Mouse (Mus musculus) liver, embryonic 11.5 days (tissue): ENCODE measurements around the gene Myh6. TPM values are rescaled to one million over a fixed set of nuclear protein-coding genes. Genes with fewer than 3 reads are reported as not detected.
"Not testable (repeated sequence)": the region's sequence is repeated elsewhere in the genome, so short reads cannot be mapped to it uniquely, and the experiment has no call there.

ENCODE experiments used
- ATAC-seq: fragments of 200-750 bp; cut with Nextera tagmentation; replicated peaks from 2 replicates; pipeline ENCODE4 v1.8.0; 2017; ENCODE audit warnings: moderate number of reproducible peaks, mild to moderate bottlenecking, moderate TSS enrichment, moderate library complexity; ENCODE audit not compliant: low FRiP score
- DNase-seq: peaks from one replicate; pipeline ENCODE4 v3.0.0-alpha.2; 2017; ENCODE audit warnings: low spot score
- H3K27ac ChIP-seq: fragments of 300-500 bp; sonication (generic); 2 replicates; pipeline ENCODE4 v1.5.1; 2014; ENCODE audit warnings: mild to moderate bottlenecking, low read depth, low read length, control low read depth
- H3K27me3 ChIP-seq: fragments of 300-500 bp; sonication (generic); replicated peaks from 2 replicates; pipeline ENCODE4 v1.6.1; 2014; ENCODE audit warnings: low read length, mixed read lengths; ENCODE audit not compliant: control insufficient read depth, insufficient read depth
- H3K36me3 ChIP-seq: fragments of 300-500 bp; sonication (generic); 2 replicates; pipeline ENCODE4 v1.6.1; 2014; ENCODE audit warnings: mild to moderate bottlenecking, low read length, moderate library complexity, mixed read lengths; ENCODE audit not compliant: control insufficient read depth, insufficient read depth
- H3K4me1 ChIP-seq: fragments of 300-500 bp; sonication (generic); replicated peaks from 2 replicates; pipeline ENCODE4 v1.6.1; 2014; ENCODE audit warnings: low read length, mixed read lengths; ENCODE audit not compliant: control insufficient read depth, insufficient read depth
- H3K4me2 ChIP-seq: fragments of 300-500 bp; sonication (generic); 2 replicates; pipeline ENCODE4 v1.6.1; 2014; ENCODE audit warnings: mild to moderate bottlenecking, control low read depth, moderate library complexity
- H3K4me3 ChIP-seq: fragments of 300-500 bp; sonication (generic); 2 replicates; pipeline ENCODE4 v1.5.1; 2014; ENCODE audit warnings: low read depth, low read length, control low read depth
- H3K9ac ChIP-seq: fragments of 300-500 bp; sonication (generic); 2 replicates; pipeline ENCODE4 v1.6.1; 2014; ENCODE audit warnings: low read depth, low read length, control low read depth
- H3K9me3 ChIP-seq: fragments of 300-500 bp; sonication (generic); 2 replicates; pipeline ENCODE4 v1.6.1; 2016; ENCODE audit warnings: low read length, inconsistent platforms, mixed read lengths; ENCODE audit not compliant: control insufficient read depth
- WGBS: fragments of 180-500 bp; shearing (Covaris S2); extraction: QIAGEN DNeasy Blood & Tissue Kit; methylation state at CpG from one replicate; pipeline ENCODE4 v1.1.7; 2014; 5-methylcytosine and 5-hydroxymethylcytosine counted together
- polyA plus RNA-seq: library from polyadenylated mRNA; unstranded; fragments of >200 nt; fragmentation: Nextera tagmentation; extraction: Ambion mirVana; gene quantifications from 2 replicates; pipeline ENCODE4 v1.2.1, GENCODE M21; 2014

Gene Myh6
- polyA plus RNA-seq, 1 experiment from 2014 or later: 43.0 TPM

DNA sequence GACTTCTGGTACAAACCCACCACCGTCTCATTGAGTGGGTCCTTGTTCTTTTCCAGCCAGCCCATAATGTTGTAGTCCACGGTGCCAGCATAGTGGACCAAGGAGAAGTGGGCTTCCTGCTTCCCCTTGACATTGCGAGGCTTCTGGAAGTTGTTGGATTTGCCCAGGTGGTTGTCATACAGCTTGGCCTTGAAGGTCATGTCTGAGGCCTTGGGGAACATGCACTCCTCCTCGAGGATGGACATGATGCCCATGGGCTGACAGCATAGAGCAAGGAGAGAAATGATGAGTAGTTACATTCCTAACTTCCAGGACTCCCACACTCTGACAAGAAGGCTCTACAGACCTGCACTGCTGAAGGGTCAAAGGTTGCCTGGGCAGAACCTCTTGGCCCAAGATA lies 8.2 kb downstream of the Myh6 start:
- Histone ChIP-seq H3K4me1 (no peaks in the 10 kb centered on the region), H3K9ac (no peak overlapping the region), H3K27ac (no peak overlapping the region), H3K9me3 (no peaks in the 10 kb centered on the region), H3K36me3 (no peaks in the 10 kb centered on the region), H3K4me3 (no peak overlapping the region), H3K27me3 (no peaks in the 10 kb centered on the region), H3K4me2 (no peak overlapping the region)
- 72% methylated on average over 4 of the region's 4 CpGs for WGBS
- DNase-seq (no peak), ATAC-seq (no peak)

DNA sequence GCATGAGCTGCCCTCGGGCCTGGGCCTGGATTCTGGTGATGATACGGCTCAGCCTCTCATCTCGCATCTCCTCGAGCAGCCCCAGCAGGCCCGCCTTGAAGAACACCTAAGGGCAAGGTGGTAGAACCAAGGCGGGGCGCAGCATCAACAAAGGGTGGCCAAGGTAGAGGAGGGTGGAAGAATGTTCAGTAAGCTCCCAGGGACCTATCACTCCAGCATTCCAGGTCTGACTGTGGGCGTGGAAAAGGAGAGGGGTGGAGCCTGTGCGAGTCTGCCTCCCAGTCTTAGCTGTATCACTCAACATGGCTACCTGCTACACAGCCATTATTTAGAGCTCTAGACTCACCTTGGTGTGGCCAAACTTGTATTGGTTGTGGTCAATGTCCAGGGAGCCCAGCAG lies 10.2 kb downstream of the Myh6 start:
- H3K4me2 ChIP-seq: no peak overlapping the region
- H3K4me3 ChIP-seq: no peak overlapping the region
- H3K4me1 ChIP-seq: no peaks in the 10 kb centered on the region
- H3K9ac ChIP-seq: no peak overlapping the region
- H3K27me3 ChIP-seq: peaks cover 3% of the 10 kb centered on the region; the same call in 1 of the 2 replicates
- H3K36me3 ChIP-seq: no peaks in the 10 kb centered on the region
- ATAC-seq: no peak
- 85% methylated on average over 9 of the region's 9 CpGs for WGBS
- no peak overlapping the region for H3K27ac ChIP-seq
- DNase-seq: no peak
- no peaks in the 10 kb centered on the region for H3K9me3 ChIP-seq

DNA sequence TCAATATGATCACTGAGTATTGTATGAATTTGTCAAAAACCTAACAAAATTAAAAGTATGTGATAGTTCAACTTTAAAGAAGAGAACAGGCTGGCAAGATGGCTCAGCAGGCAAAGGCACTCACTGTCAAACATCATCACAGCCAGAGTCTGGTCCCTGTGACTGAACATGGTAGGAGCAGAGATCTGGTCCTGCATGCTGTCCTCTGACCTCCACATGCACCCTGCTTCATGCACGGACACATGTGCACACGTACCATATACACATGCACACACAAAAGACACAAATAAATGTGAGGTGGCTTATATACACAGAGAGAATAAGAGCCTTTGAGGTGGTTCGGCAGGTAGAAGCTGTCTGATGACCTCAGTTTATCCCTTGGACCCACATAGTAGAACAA lies 11.2 kb downstream of the Myh6 start:
- no peak overlapping the region for H3K27ac ChIP-seq
- no peaks in the 10 kb centered on the region for H3K36me3 ChIP-seq
- H3K9ac ChIP-seq: no peak overlapping the region
- no peak overlapping the region for H3K4me3 ChIP-seq
- DNase-seq: no peak
- no peak overlapping the region for H3K4me2 ChIP-seq
- 74% methylated on average over 3 of the region's 3 CpGs for WGBS
- no peaks in the 10 kb centered on the region for H3K9me3 ChIP-seq
- no peaks in the 10 kb centered on the region for H3K4me1 ChIP-seq
- H3K27me3 ChIP-seq: peaks cover 4% of the 10 kb centered on the region; the same call in 1 of the 2 replicates
- no peak for ATAC-seq

- Histone ChIP-seq H3K9ac (no peak overlapping the region), H3K27ac (no peak overlapping the region), H3K36me3 (no peaks in the 10 kb centered on the region), H3K4me1 (no peaks in the 10 kb centered on the region), H3K4me2 (no peak overlapping the region), H3K4me3 (no peak overlapping the region), H3K27me3 (peaks cover 9% of the 10 kb centered on the region; the same call in 1 of the 2 replicates), H3K9me3 (no peaks in the 10 kb centered on the region)
- ATAC-seq (no peak), DNase-seq (no peak)
- WGBS: 71% methylated on average over 3 of the region's 3 CpGs
Observed at GRCm38 (mm10) chr14:54954474-54954873, 12.3 kb downstream of the Myh6 start.

GRCm38 (mm10) chr14:54953664-54954206 lies 13.0 kb downstream of the Myh6 start:
- no peak overlapping the region for H3K4me3 ChIP-seq
- no peak overlapping the region for H3K4me2 ChIP-seq
- WGBS: 86% methylated on average over 8 of the region's 8 CpGs
- DNase-seq (no peak), ATAC-seq (no peak)
- no peak overlapping the region for H3K27ac ChIP-seq
- no peaks in the 10 kb centered on the region for H3K4me1 ChIP-seq
- H3K27me3 ChIP-seq: peaks cover 9% of the 10 kb centered on the region; the same call in 1 of the 2 replicates
- no peak overlapping the region for H3K9ac ChIP-seq
- H3K9me3 ChIP-seq: no peaks in the 10 kb centered on the region
- no peaks in the 10 kb centered on the region for H3K36me3 ChIP-seq

DNA sequence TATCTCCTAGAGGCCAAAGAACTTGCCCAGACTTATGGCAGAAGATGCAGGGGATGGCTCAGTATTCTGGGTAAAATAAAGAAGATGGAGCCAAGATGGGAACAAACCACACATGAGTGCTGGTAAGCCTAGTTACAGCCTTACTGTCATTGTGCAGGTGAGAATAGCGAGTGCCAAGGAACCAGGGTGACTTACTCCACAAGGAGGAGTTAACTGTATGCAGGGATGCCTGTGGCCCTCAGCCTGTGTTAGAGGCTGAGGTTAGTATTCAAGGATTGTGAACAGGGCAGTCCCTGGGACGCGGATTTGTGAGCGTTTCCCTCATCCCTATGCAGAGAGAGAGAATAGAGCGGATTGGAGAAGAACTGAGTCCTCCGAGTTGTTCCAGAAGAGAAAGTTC lies 15.1 kb downstream of the Myh6 start:
- DNase-seq (no peak), ATAC-seq (no peak)
- no peak overlapping the region for H3K4me2 ChIP-seq
- H3K9me3 ChIP-seq: no peaks in the 10 kb centered on the region
- no peak overlapping the region for H3K27ac ChIP-seq
- H3K9ac ChIP-seq: no peak overlapping the region
- 82% methylated on average over 6 of the region's 6 CpGs for WGBS
- H3K4me3 ChIP-seq: no peak overlapping the region
- H3K36me3 ChIP-seq: no peaks in the 10 kb centered on the region
- H3K27me3 ChIP-seq: peaks cover 9% of the 10 kb centered on the region; the same call in 1 of the 2 replicates
- H3K4me1 ChIP-seq: no peaks in the 10 kb centered on the region

DNA sequence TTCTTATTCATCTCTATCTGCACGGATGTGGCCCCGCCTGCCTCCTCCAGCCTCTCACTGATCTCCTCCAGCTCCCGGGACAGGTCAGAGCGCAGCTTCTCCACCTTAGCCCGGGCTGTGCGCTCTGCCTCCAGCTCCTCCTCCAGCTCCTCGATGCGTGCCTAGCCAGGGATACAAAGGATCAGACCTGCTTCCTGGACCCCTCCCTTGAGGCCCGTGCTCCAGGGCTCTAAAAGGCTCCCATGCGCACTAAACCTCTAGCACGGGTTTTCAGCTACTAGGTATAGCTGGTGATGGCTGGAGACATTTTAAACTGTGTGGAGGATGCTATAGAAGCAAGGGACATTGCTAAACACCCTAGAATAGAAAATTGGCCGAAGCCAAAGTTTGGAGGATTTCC lies 16.2 kb downstream of the Myh6 start:
- Histone ChIP-seq H3K9ac (no peak overlapping the region), H3K27ac (no peak overlapping the region), H3K4me2 (no peak overlapping the region), H3K36me3 (no peaks in the 10 kb centered on the region), H3K4me1 (no peaks in the 10 kb centered on the region), H3K9me3 (no peaks in the 10 kb centered on the region), H3K4me3 (no peak overlapping the region), H3K27me3 (peaks cover 9% of the 10 kb centered on the region; the same call in 1 of the 2 replicates)
- ATAC-seq (no peak), DNase-seq (no peak)
- WGBS: 52% methylated on average over 12 of the region's 12 CpGs

DNA sequence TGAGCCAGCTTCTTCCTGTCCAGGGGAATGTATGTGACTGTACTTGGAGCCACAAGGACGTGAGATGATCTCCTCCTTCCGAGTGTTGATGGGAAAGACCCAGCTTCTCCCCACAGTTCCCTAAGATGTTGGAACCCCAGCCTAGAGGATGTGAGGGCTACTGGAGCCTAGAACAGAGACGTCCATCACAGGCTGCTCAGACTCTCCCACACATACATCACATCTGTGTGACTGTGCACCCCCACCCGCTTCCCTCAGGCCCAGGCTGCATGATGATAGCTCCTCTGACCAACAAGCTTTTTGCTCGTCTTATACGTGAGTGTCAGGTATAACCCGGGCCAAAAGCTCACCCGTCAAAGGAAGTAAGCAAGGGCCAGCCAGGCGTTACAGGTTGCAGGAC lies 17.9 kb downstream of the Myh6 start:
- ATAC-seq: no peak
- no peak for DNase-seq
- Histone ChIP-seq H3K27me3 (peaks cover 9% of the 10 kb centered on the region; the same call in 1 of the 2 replicates), H3K9ac (no peak overlapping the region), H3K27ac (no peak overlapping the region), H3K36me3 (no peaks in the 10 kb centered on the region), H3K9me3 (no peaks in the 10 kb centered on the region), H3K4me3 (no peak overlapping the region), H3K4me1 (no peaks in the 10 kb centered on the region), H3K4me2 (no peak overlapping the region)
- WGBS: 80% methylated on average over 9 of the region's 9 CpGs

DNA sequence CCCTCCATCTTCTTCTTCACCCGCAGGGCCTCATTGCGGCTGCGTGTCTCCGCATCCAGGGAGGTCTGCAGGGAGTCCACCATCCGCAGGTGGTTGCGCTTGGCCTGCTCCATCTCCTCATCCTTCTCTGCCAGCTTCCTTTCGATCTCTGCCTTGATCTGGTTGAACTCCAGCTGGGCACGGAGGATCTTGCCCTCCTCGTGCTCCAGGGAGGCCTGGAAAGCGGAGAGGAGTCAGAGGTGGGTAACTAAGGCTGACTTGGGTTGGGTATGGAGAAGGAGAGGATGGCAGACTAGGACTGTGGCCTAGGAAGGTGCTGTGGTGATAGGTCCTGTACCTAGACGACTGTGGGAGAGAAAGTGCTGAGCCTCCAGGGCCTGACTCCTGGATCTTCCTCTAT lies 19.7 kb downstream of the Myh6 start:
- not testable (repeated sequence) for H3K27ac ChIP-seq, DNase-seq, H3K9me3 ChIP-seq, H3K4me2 ChIP-seq, H3K27me3 ChIP-seq, H3K4me3 ChIP-seq, H3K9ac ChIP-seq, H3K36me3 ChIP-seq, ATAC-seq, H3K4me1 ChIP-seq
- WGBS: 85% methylated on average over 6 of the region's 11 CpGs
